Mouse (Mus musculus) kidney, postnatal 10 days (tissue): ENCODE results near the gene Mettl24.

ENCODE experiments used
- DNase-seq: peaks from one replicate; pipeline ENCODE4 v3.0.0; 2021; ENCODE audit warnings: mixed read lengths

Gene Mettl24

DNA sequence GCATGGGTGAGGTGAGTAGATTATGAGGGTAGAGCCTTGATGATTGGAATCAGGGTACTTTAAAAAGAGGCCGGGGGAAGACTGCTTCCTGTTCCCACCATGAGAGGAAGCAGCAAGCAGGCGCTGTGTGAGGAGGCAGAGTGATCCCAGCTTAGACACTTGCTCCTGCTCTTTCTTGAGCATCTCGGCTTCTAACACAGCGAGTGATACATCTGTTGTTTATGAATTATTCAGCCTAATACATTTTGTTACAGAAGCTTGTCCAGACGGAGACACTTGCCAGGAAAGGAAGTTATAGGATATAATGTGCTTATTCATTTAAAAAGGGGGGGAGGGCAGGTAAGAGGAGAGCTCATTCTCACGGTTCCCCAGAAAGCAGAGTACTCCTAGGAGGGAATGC, 142.9 kb downstream of the Mettl24 start:
- no peak for DNase-seq

- no peak for DNase-seq
Observed at GRCm38 (mm10) chr10:40827706-40828105, 144.6 kb downstream of the Mettl24 start.

- no peak for DNase-seq
Observed at GRCm38 (mm10) chr10:40830312-40830711, 147.2 kb downstream of the Mettl24 start.

- no peak for DNase-seq
Observed at GRCm38 (mm10) chr10:40831267-40831666, 148.2 kb downstream of the Mettl24 start.

- DNase-seq, result no peak
Observed at GRCm38 (mm10) chr10:40840086-40840485, 157.0 kb downstream of the Mettl24 start.

DNA sequence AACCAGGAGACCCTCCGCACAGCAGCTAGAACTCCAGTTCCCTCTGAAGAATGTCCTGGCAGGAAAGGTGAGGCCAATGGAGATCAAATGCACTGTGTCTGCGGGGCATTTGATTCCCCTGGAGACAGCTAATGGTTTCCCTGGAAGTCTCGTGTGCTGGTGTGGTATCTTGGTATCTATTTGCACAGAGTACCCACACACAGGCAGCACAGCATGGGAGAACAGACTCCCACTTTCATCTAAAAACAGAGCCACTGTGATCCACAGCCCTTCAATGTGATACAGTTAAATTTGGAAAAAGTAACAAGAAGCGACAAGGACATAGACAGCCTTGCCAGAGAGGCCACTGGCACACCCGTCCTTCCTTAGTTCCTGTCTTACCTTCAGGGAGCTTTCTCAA, 160.8 kb downstream of the Mettl24 start:
- no peak for DNase-seq

GRCm38 (mm10) chr10:40844546-40844945, 161.5 kb downstream of the Mettl24 start:
- DNase-seq, result no peak

GRCm38 (mm10) chr10:40845626-40846025, 162.5 kb downstream of the Mettl24 start:
- no peak for DNase-seq

GRCm38 (mm10) chr10:40847176-40847874, 164.2 kb downstream of the Mettl24 start:
- no peak for DNase-seq

DNA sequence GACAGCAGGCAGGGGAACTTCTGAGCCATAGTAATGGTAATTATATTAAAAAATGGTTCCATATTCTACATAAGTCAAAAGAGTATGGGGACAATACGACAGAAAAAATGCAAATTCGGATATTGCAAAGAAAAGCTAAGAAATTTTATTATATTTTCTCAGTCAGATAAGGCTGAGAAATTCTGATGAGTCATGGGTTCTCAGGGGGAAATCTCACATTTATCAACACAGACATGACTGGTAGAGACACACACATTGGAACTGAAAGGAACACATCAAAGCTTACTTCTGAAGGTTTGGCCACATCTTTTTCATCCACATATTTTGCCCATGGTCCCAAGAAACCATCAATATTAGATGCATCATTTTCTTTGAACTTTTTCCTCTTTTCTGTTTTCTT, 167.6 kb downstream of the Mettl24 start:
- DNase-seq, result no peak

DNA sequence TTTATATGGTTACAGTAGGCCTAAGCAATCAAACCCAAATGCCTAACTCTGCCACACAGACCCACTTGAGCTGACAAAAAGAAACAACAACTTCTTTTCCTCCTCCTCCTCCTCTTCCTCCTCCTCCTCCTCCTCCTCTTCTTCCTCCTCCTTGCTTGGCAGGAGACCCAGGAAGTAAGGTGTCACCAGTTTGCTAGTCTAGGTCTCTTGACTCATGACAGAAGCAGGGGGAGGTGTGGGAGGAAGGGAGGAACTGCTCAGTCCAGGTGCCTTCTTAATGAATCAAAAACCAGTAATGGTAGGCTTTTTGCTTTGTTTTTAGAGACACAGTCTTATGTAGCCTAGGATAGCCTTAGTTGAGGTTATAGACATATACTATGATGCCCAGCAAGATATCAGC, 168.1 kb downstream of the Mettl24 start:
- no peak for DNase-seq

DNA sequence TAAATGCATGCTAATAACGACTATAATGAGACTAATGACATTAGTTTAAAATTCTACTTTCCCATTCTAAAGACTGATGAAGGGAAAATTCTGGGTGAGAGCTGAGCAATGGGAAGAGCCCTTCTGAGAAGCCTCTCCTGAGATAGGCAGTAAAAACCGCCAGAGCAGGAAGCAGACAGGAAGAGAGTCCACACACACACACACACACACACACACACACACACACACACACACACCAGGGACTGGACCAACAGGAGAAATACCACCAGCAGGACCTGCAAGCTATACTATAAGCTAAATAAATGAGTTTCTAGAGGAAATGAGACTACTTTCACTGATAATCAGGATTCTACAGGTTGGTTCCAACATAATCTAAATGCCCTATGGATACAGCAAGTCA, 172.5 kb downstream of the Mettl24 start:
- peak; percentile 26 for DNase-seq

GRCm38 (mm10) chr10:40856703-40857102, 173.6 kb downstream of the Mettl24 start:
- DNase-seq, result no peak

DNA sequence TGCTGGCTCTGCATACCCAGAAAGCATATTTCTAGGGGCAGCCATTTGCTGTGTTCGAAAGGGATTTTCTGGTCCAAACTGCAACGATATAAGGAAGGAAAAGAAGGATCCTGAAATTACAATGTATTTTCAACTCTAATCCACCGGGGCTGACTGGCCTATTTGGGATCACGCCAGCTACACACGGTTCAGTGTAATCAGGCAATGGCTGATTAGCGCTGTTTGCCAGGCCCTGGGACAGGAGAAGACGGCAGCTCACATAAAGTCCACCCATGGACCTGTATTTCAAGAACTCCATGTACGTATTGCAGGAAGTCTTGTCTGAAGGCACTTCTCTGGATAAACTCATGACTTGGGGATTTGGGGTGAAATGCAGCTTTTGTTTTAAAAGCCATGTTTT, 174.5 kb downstream of the Mettl24 start:
- no peak for DNase-seq
